8 mouse cellular contexts compared by ENCODE assay signal in the genomic region with DNA sequence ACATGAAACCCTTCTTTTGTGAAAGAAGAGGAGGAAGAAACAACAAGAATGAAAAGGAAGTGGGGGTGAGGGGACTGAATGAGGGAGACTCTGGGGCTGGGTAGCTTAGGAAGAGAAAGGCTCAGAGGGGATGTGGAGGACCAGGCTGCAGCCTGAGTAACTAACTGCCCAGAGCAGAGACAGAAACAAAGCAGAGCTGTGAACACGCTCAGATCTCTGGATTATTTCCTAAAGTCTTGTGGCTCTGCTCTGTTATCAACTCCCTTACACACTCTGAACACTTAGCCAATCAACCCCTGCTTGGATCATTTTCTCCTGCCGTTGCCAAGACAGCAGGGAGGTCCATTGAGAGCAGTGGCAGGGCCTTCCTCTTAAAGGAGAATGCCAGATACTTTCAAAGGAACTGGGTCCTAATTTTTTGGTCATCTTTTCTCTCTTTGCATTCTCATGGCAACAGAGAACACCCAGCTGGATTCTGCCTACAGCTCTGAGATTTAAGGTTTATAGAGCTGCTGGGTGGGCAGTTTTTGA. TPM values are rescaled to one million over a fixed set of nuclear protein-coding genes. Genes with fewer than 3 reads are reported as not detected.
DNase-seq lines count a peak whose midpoint lies in the region; ATAC-seq and TF ChIP-seq lines count a peak whose summit lies in the region.

No protein-coding gene starts in this region.

- peak; percentile 46 for DNase-seq in adrenal gland, adult 8-10 months
- DNase-seq in forebrain, postnatal 0 days: peak; percentile 63
- DNase-seq in kidney, postnatal 14 days: peak; percentile 10
- no peak for DNase-seq in stomach, postnatal 0 days (ENCODE audit: low spot score)
- no peak for DNase-seq in spleen, adult 12 weeks (ENCODE audit: low spot score)
- DNase-seq in liver, postnatal 0 days: no peak

- H3K36me3 ChIP-seq in intestine, embryonic 16.5 days (ENCODE audit: control insufficient read depth, insufficient read depth, low read length): no peaks in the 10 kb centered on the region
- no peaks in the 10 kb centered on the region for H3K36me3 ChIP-seq in intestine, embryonic 15.5 days
- H3K36me3 ChIP-seq in forebrain, postnatal 0 days (ENCODE audit: insufficient read depth): no peaks in the 10 kb centered on the region
- no peaks in the 10 kb centered on the region for H3K36me3 ChIP-seq in stomach, postnatal 0 days (ENCODE audit: control insufficient read depth, insufficient read depth, low read length)
- H3K36me3 ChIP-seq in liver, postnatal 0 days (replicated peaks; ENCODE audit: insufficient read depth, low read length): no peaks in the 10 kb centered on the region

- no peaks in the 10 kb centered on the region for H3K4me1 ChIP-seq in intestine, embryonic 16.5 days (ENCODE audit: control insufficient read depth, insufficient read depth, low read length)
- peaks cover 5% of the 10 kb centered on the region; the same call in 1 of the 2 replicates for H3K4me1 ChIP-seq in intestine, embryonic 15.5 days (replicated peaks)
- H3K4me1 ChIP-seq in forebrain, postnatal 0 days (ENCODE audit: insufficient read depth): peaks cover 9% of the 10 kb centered on the region; the same call in 1 of the 2 replicates
- H3K4me1 ChIP-seq in stomach, postnatal 0 days (replicated peaks; ENCODE audit: control insufficient read depth, insufficient read depth): 0 out of 2 replicates have a peak, but pooled peaks cover 3% of the 10 kb centered on the region
- H3K4me1 ChIP-seq in liver, postnatal 0 days (ENCODE audit: insufficient read depth): peaks cover under 1% of the 10 kb centered on the region; the same call in 1 of the 2 replicates

- H3K27ac ChIP-seq in intestine, embryonic 16.5 days (ENCODE audit: low read length): no peak overlapping the region
- no peak overlapping the region for H3K27ac ChIP-seq in intestine, embryonic 15.5 days
- H3K27ac ChIP-seq in forebrain, postnatal 0 days (ENCODE audit: low read depth, low read length): peak overlapping the region; percentile 46
- 0 out of 2 replicates have a peak overlapping the region, but pooled peaks have one; percentile 30 for H3K27ac ChIP-seq in stomach, postnatal 0 days (replicated peaks)
- H3K27ac ChIP-seq in liver, postnatal 0 days (ENCODE audit: low read depth): no peak overlapping the region

- H3K9me3 ChIP-seq in intestine, embryonic 16.5 days (ENCODE audit: control insufficient read depth, low read length): no peaks in the 10 kb centered on the region
- H3K9me3 ChIP-seq in intestine, embryonic 15.5 days: no peaks in the 10 kb centered on the region
- no peaks in the 10 kb centered on the region for H3K9me3 ChIP-seq in forebrain, postnatal 0 days (ENCODE audit: low read length)
- H3K9me3 ChIP-seq in stomach, postnatal 0 days (ENCODE audit: control insufficient read depth, low read length): no peaks in the 10 kb centered on the region
- no peaks in the 10 kb centered on the region for H3K9me3 ChIP-seq in liver, postnatal 0 days (ENCODE audit: low read length)

- 13% methylated on average over 2 of the region's 2 CpGs for WGBS in intestine, embryonic 16.5 days
- 7% methylated on average over 2 of the region's 2 CpGs for WGBS in intestine, embryonic 15.5 days
- 3% methylated on average over 2 of the region's 2 CpGs for WGBS in forebrain, postnatal 0 days
- 0% methylated on average over 2 of the region's 2 CpGs for WGBS in stomach, postnatal 0 days
- WGBS in liver, postnatal 0 days (ENCODE audit: insufficient replicate concordance): 22% methylated on average over 2 of the region's 2 CpGs

- no peak overlapping the region for H3K4me2 ChIP-seq in intestine, embryonic 16.5 days (ENCODE audit: low read depth, low read length)
- H3K4me2 ChIP-seq in intestine, embryonic 15.5 days (replicated peaks): no peak overlapping the region
- H3K4me2 ChIP-seq in forebrain, postnatal 0 days (ENCODE audit: low read depth): no peak overlapping the region
- H3K4me2 ChIP-seq in stomach, postnatal 0 days (replicated peaks; ENCODE audit: low read depth): no peak overlapping the region
- H3K4me2 ChIP-seq in liver, postnatal 0 days (ENCODE audit: low read depth, low read length): no peak overlapping the region

- no peak overlapping the region for H3K9ac ChIP-seq in intestine, embryonic 16.5 days (ENCODE audit: low read depth, low read length)
- no peak overlapping the region for H3K9ac ChIP-seq in intestine, embryonic 15.5 days
- 0 out of 2 replicates have a peak overlapping the region, but pooled peaks have one; percentile 25 for H3K9ac ChIP-seq in forebrain, postnatal 0 days
- no peak overlapping the region for H3K9ac ChIP-seq in stomach, postnatal 0 days (ENCODE audit: low read length)
- H3K9ac ChIP-seq in liver, postnatal 0 days (replicated peaks): no peak overlapping the region

- ATAC-seq in intestine, embryonic 16.5 days: peak; percentile 63; the same call in 1 of the 2 replicates
- ATAC-seq in intestine, embryonic 15.5 days: no peak
- peak; percentile 93 for ATAC-seq in forebrain, postnatal 0 days
- ATAC-seq in stomach, postnatal 0 days (ENCODE audit: low FRiP score, low TSS enrichment): no peak; the same call in 1 of the 2 replicates
- ATAC-seq in liver, postnatal 0 days: no peak

- H3K27me3 ChIP-seq in intestine, embryonic 16.5 days (replicated peaks; ENCODE audit: control insufficient read depth, insufficient read depth, low read length): no peaks in the 10 kb centered on the region
- no peaks in the 10 kb centered on the region for H3K27me3 ChIP-seq in intestine, embryonic 15.5 days (replicated peaks)
- no peaks in the 10 kb centered on the region for H3K27me3 ChIP-seq in forebrain, postnatal 0 days (ENCODE audit: insufficient read depth, low read length)
- no peaks in the 10 kb centered on the region for H3K27me3 ChIP-seq in stomach, postnatal 0 days (ENCODE audit: control insufficient read depth, insufficient read depth, low read length)
- H3K27me3 ChIP-seq in liver, postnatal 0 days (ENCODE audit: insufficient read depth, low read length): no peaks in the 10 kb centered on the region; the same call in 1 of the 2 replicates

- no peak overlapping the region for H3K4me3 ChIP-seq in intestine, embryonic 16.5 days (ENCODE audit: low read length)
- no peak overlapping the region for H3K4me3 ChIP-seq in intestine, embryonic 15.5 days (replicated peaks)
- H3K4me3 ChIP-seq in forebrain, postnatal 0 days (ENCODE audit: low read depth, low read length): no peak overlapping the region
- no peak overlapping the region for H3K4me3 ChIP-seq in stomach, postnatal 0 days (ENCODE audit: low read depth, low read length)
- H3K4me3 ChIP-seq in liver, postnatal 0 days (ENCODE audit: low read depth, low read length): no peak overlapping the region

- TF ChIP-seq EP300 in stomach, postnatal 0 days (optimal IDR thresholded peaks at IDR 0.05): no peak
- no peak for TF ChIP-seq EP300 in liver, postnatal 0 days (IDR thresholded peaks at IDR 0.05; ENCODE audit: low read depth)

- TF ChIP-seq CTCF in forebrain, postnatal 0 days (IDR thresholded peaks at IDR 0.05; ENCODE audit: low read depth): no peak
- no peak for TF ChIP-seq CTCF in stomach, postnatal 0 days (IDR thresholded peaks at IDR 0.05; ENCODE audit: low read depth)
- no peak for TF ChIP-seq CTCF in liver, postnatal 0 days (IDR thresholded peaks at IDR 0.05; ENCODE audit: low read depth)

RNA-seq across cellular contexts. Expression of a gene that starts 5.5 kb away (rescaled TPM):
- 1.7 and 2.6 TPM in 2 replicates for polyA plus RNA-seq in intestine, embryonic 16.5 days (2015; fragmentation: Nextera tagmentation; extraction: Ambion mirVana)
- 2.7 and 3.1 TPM in 2 replicates for polyA plus RNA-seq in intestine, embryonic 15.5 days (2015; fragmentation: Nextera tagmentation; extraction: Ambion mirVana)
- 10 to 100 TPM; 11.1 to 13.8 (median 12.3) TPM for total RNA-seq in adrenal gland, adult 8-10 months (2022)
- 31.4 and 45.5 TPM in 2 replicates for total RNA-seq in forebrain, postnatal 0 days (2014; rRNA removed)
- 90.9 and 107 TPM in 2 replicates for polyA plus RNA-seq in forebrain, postnatal 0 days (2015; fragmentation: Nextera tagmentation; extraction: Ambion mirVana)
- polyA plus RNA-seq in stomach, postnatal 0 days (2015; fragmentation: Nextera tagmentation; extraction: Ambion mirVana): 4.8 and 6.3 TPM in 2 replicates
- 0.68 and 0.71 TPM in 2 replicates for polyA plus RNA-seq in liver, postnatal 0 days (2015; fragmentation: Nextera tagmentation; extraction: Ambion mirVana)

RNA-seq across cellular contexts. Expression of a gene that starts 48.7 kb away (rescaled TPM):
- polyA plus RNA-seq in intestine, embryonic 16.5 days (2015; fragmentation: Nextera tagmentation; extraction: Ambion mirVana): 4.3 and 4.4 TPM in 2 replicates
- 5.9 and 6.2 TPM in 2 replicates for polyA plus RNA-seq in intestine, embryonic 15.5 days (2015; fragmentation: Nextera tagmentation; extraction: Ambion mirVana)
- 1 to 10 TPM; 4.6 to 7.7 (median 5.9) TPM for total RNA-seq in adrenal gland, adult 8-10 months (2022)
- total RNA-seq in forebrain, postnatal 0 days (2014; rRNA removed): 7.3 and 7.6 TPM in 2 replicates
- 3.3 and 4.1 TPM in 2 replicates for polyA plus RNA-seq in forebrain, postnatal 0 days (2015; fragmentation: Nextera tagmentation; extraction: Ambion mirVana)
- polyA plus RNA-seq in stomach, postnatal 0 days (2015; fragmentation: Nextera tagmentation; extraction: Ambion mirVana): 2.1 and 2.3 TPM in 2 replicates
- 1.4 and 1.9 TPM in 2 replicates for polyA plus RNA-seq in liver, postnatal 0 days (2015; fragmentation: Nextera tagmentation; extraction: Ambion mirVana)

Comparison
In these comparisons a context has a peak if more than half of its experiments do, and no peak if none do; other contexts are left out.
1. ATAC-seq: peak in intestine, embryonic 16.5 days (single experiment) and forebrain, postnatal 0 days (single experiment); none in intestine, embryonic 15.5 days (single experiment), stomach, postnatal 0 days (single experiment) and liver, postnatal 0 days (single experiment).
2. H3K27ac ChIP-seq: peak in forebrain, postnatal 0 days (single experiment) and stomach, postnatal 0 days (single experiment); none in intestine, embryonic 16.5 days (single experiment), intestine, embryonic 15.5 days (single experiment) and liver, postnatal 0 days (single experiment).
3. DNase-seq: peak in adrenal gland, adult 8-10 months (single experiment), forebrain, postnatal 0 days (single experiment) and kidney, postnatal 14 days (single experiment); none in stomach, postnatal 0 days (single experiment), spleen, adult 12 weeks (single experiment) and liver, postnatal 0 days (single experiment).
4. RNA of a gene that starts 5.5 kb away (polyA plus RNA-seq): 90.9 to 107 TPM in forebrain, postnatal 0 days; 4.8 to 6.3 TPM in stomach, postnatal 0 days, 2.7 to 3.1 TPM in intestine, embryonic 15.5 days, 1.7 to 2.6 TPM in intestine, embryonic 16.5 days and 0.68 to 0.71 TPM in liver, postnatal 0 days; every median in the first group is over 10 times any median in the second.